Mouse (Mus musculus): ENCODE data around the gene Ccl28. TPM values are rescaled to one million over a fixed set of nuclear protein-coding genes. Genes with fewer than 3 reads are reported as not detected.
"Not testable (repeated sequence)": the region's sequence is repeated elsewhere in the genome, so short reads cannot be mapped to it uniquely, and the experiment has no call there.

Ccl28 gene
- total and polyA plus RNA-seq, 2 experiments from 2014 or later, result 0.41 to 3.4 TPM

DNA sequence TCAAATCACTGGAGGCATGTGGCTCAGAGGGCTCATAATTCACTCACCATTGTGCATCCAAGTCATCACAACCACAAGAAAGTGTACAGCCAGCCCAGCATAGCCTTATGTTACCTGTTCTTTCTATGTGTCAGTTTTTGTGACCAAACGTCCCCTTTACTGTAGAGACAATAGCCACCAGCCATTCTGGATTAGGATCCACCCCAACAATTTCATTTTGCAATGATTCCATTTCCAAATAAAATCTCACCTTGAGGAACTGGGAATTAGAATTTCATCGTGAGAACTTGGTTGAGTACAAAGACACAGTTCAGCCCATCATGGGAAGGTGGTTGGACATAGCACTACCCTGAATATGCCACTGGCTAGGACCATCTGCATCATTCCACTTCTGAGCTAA, 32.6 kb downstream of the Ccl28 start:
- 85% methylated on average over 2 of the region's 2 CpGs for WGBS
- no peak overlapping the region for H3K27ac ChIP-seq (ENCODE audit: low read depth, low read length)
- no peak overlapping the region for H3K4me3 ChIP-seq (ENCODE audit: low read depth, low read length)
- DNase-seq (ENCODE audit: low spot score) (no peak), ATAC-seq (ENCODE audit: low FRiP score) (no peak)
- H3K9ac ChIP-seq (replicated peaks; ENCODE audit: low read length, poor library complexity, severe bottlenecking), result no peak overlapping the region
- no peaks in the 10 kb centered on the region for H3K4me1 ChIP-seq (ENCODE audit: insufficient read depth, low read length)
- H3K36me3 ChIP-seq (ENCODE audit: insufficient read depth, low read length), result no peaks in the 10 kb centered on the region
- no peaks in the 10 kb centered on the region for H3K27me3 ChIP-seq (ENCODE audit: insufficient read depth, low read length)
- no peak overlapping the region for H3K4me2 ChIP-seq (ENCODE audit: low read depth, low read length, poor library complexity, severe bottlenecking)
- TF ChIP-seq CTCF (IDR thresholded peaks at IDR 0.05), result no peak
- no peaks in the 10 kb centered on the region for H3K9me3 ChIP-seq (ENCODE audit: low read length)

DNA sequence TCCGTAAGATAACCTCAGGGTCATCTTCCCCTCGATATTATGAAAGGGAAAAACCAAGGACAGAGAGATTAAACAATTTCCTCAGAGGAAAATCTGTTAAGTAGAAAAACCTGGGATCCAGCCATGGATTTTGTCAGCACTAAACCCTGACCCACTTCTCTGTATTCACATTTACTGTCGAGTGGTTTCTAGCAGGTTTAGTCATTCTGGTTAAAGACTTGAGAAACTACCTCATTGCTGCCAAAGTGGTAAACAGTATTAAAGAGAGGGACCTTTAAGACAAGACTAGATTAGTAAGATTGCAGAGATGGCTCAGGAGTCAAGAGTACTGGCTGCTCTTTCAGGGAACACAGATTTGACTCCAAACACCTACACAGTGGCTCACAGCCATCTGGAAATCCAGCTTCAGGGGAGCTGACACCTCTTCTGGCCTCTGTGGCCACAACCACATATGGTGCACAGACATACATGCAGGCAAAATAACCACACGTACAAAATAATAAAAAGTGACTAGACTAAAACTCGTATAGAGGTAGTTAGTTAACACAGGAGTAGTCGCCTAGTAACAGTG, 33.3 kb downstream of the Ccl28 start:
- ATAC-seq (ENCODE audit: low FRiP score) (no peak), DNase-seq (ENCODE audit: low spot score) (no peak)
- 83% methylated on average over 6 of the region's 6 CpGs for WGBS
- no peak for TF ChIP-seq CTCF (IDR thresholded peaks at IDR 0.05)
- Histone ChIP-seq H3K36me3 (ENCODE audit: insufficient read depth, low read length) (no peaks in the 10 kb centered on the region), H3K4me1 (ENCODE audit: insufficient read depth, low read length) (no peaks in the 10 kb centered on the region), H3K27ac (ENCODE audit: low read depth, low read length) (no peak overlapping the region), H3K4me3 (ENCODE audit: low read depth, low read length) (no peak overlapping the region), H3K27me3 (ENCODE audit: insufficient read depth, low read length) (no peaks in the 10 kb centered on the region), H3K4me2 (ENCODE audit: low read depth, low read length, poor library complexity, severe bottlenecking) (no peak overlapping the region), H3K9ac (replicated peaks; ENCODE audit: low read length, poor library complexity, severe bottlenecking) (no peak overlapping the region), H3K9me3 (ENCODE audit: low read length) (no peaks in the 10 kb centered on the region)

DNA sequence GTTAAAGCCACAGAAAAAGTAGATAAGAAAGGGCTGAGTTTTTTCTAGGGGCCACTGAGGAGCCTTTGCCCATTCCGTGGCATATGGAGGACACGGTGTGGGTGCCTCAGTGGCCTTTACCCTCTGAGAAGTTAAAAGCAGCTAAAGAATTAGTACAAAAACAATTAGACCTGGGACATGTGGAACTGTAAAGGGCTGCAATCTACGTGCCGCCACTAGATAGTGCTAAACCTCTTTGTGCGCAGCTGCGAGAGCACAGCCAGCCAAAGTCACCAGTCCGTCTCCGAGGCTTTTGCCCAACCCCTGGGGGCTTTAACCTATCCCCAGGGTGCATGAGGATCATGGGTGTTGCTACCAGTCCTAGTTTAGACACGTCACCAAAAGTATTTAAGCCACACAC, 37.8 kb downstream of the Ccl28 start:
- peak; percentile 33; the same call in 1 of the 2 replicates for TF ChIP-seq CTCF (IDR thresholded peaks at IDR 0.05)
- H3K27ac ChIP-seq (ENCODE audit: low read depth, low read length); DNase-seq (ENCODE audit: low spot score); H3K4me1 ChIP-seq (ENCODE audit: insufficient read depth, low read length); ATAC-seq (ENCODE audit: low FRiP score); H3K27me3 ChIP-seq (ENCODE audit: insufficient read depth, low read length); H3K4me2 ChIP-seq (ENCODE audit: low read depth, low read length, poor library complexity, severe bottlenecking); H3K9me3 ChIP-seq (ENCODE audit: low read length); H3K9ac ChIP-seq (replicated peaks; ENCODE audit: low read length, poor library complexity, severe bottlenecking); H3K4me3 ChIP-seq (ENCODE audit: low read depth, low read length); H3K36me3 ChIP-seq (ENCODE audit: insufficient read depth, low read length): not testable (repeated sequence)
- 36% methylated on average over 4 of the region's 9 CpGs for WGBS

DNA sequence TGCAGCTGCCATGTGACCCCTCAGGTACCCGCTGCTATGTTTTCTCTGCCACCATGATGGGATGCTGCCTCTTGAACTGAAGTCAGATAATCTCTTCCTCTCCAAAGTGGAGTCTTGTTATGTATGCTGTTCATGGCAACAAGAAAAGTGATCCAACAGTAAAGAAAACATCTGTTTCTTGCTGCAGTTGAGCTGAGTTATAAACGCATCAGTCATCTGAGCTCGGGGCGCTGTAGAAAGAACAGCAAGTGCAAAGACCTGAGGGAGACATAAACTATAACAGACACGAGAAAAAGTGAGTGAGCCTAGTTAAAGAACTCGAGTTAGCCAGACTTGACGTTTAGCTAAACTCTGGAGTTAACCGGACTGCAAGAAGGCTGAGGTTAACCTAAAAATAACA, 55.2 kb downstream of the Ccl28 start:
- H3K27me3 ChIP-seq (ENCODE audit: insufficient read depth, low read length), result no peaks in the 10 kb centered on the region
- DNase-seq (ENCODE audit: low spot score), result no peak
- no peak overlapping the region for H3K4me2 ChIP-seq (ENCODE audit: low read depth, low read length, poor library complexity, severe bottlenecking)
- no peak for ATAC-seq (ENCODE audit: low FRiP score)
- H3K4me3 ChIP-seq (ENCODE audit: low read depth, low read length), result no peak overlapping the region
- TF ChIP-seq CTCF (IDR thresholded peaks at IDR 0.05), result no peak
- no peak overlapping the region for H3K9ac ChIP-seq (replicated peaks; ENCODE audit: low read length, poor library complexity, severe bottlenecking)
- 89% methylated on average over 8 of the region's 8 CpGs for WGBS
- no peaks in the 10 kb centered on the region for H3K9me3 ChIP-seq (ENCODE audit: low read length)
- H3K4me1 ChIP-seq (ENCODE audit: insufficient read depth, low read length), result no peaks in the 10 kb centered on the region
- H3K27ac ChIP-seq (ENCODE audit: low read depth, low read length), result no peak overlapping the region
- H3K36me3 ChIP-seq (ENCODE audit: insufficient read depth, low read length), result no peaks in the 10 kb centered on the region

DNA sequence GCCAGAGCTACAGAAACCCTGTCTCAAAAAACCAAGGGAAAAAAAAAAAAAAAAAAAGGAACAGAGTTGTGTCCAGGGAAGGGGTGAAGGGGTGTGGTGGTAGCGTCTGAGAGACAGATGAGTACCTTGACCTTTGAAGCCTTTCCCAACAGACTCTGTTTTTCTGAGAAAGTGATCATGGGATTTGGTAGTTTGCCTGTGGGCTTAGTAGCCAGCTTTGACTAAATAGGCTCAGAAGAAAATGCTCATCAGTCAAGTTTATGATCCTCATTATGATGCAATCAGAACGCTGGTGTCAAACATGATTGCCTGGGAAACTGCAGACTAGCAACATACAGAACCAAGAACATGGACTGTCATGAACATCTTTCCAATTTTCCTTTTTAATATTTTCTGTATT, 56.1 kb downstream of the Ccl28 start:
- TF ChIP-seq CTCF (IDR thresholded peaks at IDR 0.05), result no peak
- H3K36me3 ChIP-seq (ENCODE audit: insufficient read depth, low read length), result no peaks in the 10 kb centered on the region

GRCm38 (mm10) chr13:119681161-119681560, 57.5 kb downstream of the Ccl28 start:
- ATAC-seq (ENCODE audit: low FRiP score) (0 out of 2 replicates have a peak, but pooled peaks have one; percentile 23), DNase-seq (ENCODE audit: low spot score) (no peak)
- Histone ChIP-seq H3K4me2 (ENCODE audit: low read depth, low read length, poor library complexity, severe bottlenecking) (no peak overlapping the region), H3K4me3 (ENCODE audit: low read depth, low read length) (no peak overlapping the region), H3K36me3 (ENCODE audit: insufficient read depth, low read length) (no peaks in the 10 kb centered on the region), H3K4me1 (ENCODE audit: insufficient read depth, low read length) (no peaks in the 10 kb centered on the region), H3K9me3 (ENCODE audit: low read length) (no peaks in the 10 kb centered on the region), H3K27me3 (ENCODE audit: insufficient read depth, low read length) (no peaks in the 10 kb centered on the region), H3K9ac (replicated peaks; ENCODE audit: low read length, poor library complexity, severe bottlenecking) (0 out of 2 replicates have a peak overlapping the region, but pooled peaks have one; percentile 8), H3K27ac (ENCODE audit: low read depth, low read length) (no peak overlapping the region)
- WGBS, result 60% methylated on average over 3 of the region's 3 CpGs
- no peak for TF ChIP-seq CTCF (IDR thresholded peaks at IDR 0.05)

More for the DNA sequence above, 56.1 kb downstream of the Ccl28 start:
- H3K27me3 ChIP-seq (ENCODE audit: insufficient read depth, low read length), result no peaks in the 10 kb centered on the region
- no peak overlapping the region for H3K4me3 ChIP-seq (ENCODE audit: low read depth, low read length)
- no peak overlapping the region for H3K27ac ChIP-seq (ENCODE audit: low read depth, low read length)
- no peak overlapping the region for H3K9ac ChIP-seq (replicated peaks; ENCODE audit: low read length, poor library complexity, severe bottlenecking)
- H3K4me1 ChIP-seq (ENCODE audit: insufficient read depth, low read length), result no peaks in the 10 kb centered on the region
- no peaks in the 10 kb centered on the region for H3K9me3 ChIP-seq (ENCODE audit: low read length)
- 85% methylated on average over 2 of the region's 2 CpGs for WGBS
- ATAC-seq (ENCODE audit: low FRiP score), result no peak
- no peak for DNase-seq (ENCODE audit: low spot score)
- H3K4me2 ChIP-seq (ENCODE audit: low read depth, low read length, poor library complexity, severe bottlenecking), result no peak overlapping the region

Data from midbrain, postnatal 0 days (tissue).